Mouse (Mus musculus) C2C12 (cell line): ENCODE measurements around the gene Grk6. TPM values are rescaled to one million over a fixed set of nuclear protein-coding genes. Genes with fewer than 3 reads are reported as not detected.

Experiments
- H3K27me3 ChIP-seq: one replicate; pipeline ENCODE4 v1.6.1; 2011; ENCODE audit not compliant: control insufficient read depth, insufficient read depth, insufficient read length
- H3K36me3 ChIP-seq: one replicate; pipeline ENCODE4 v1.6.1; 2011; ENCODE audit not compliant: control insufficient read depth, insufficient read depth
- H3K4me3 ChIP-seq: one replicate; pipeline ENCODE4 v1.5.1; 2011; ENCODE audit warnings: mild to moderate bottlenecking, control low read depth; ENCODE audit not compliant: poor library complexity, insufficient read depth, severe bottlenecking
- H3K79me2 ChIP-seq: one replicate; pipeline ENCODE4 v1.6.1; 2011; ENCODE audit not compliant: control insufficient read depth, insufficient read depth
- H3K79me3 ChIP-seq: one replicate; pipeline ENCODE4 v1.6.1; 2011; ENCODE audit warnings: low read depth, control low read depth
- H3ac ChIP-seq: one replicate; pipeline ENCODE3; 2011; ENCODE audit warnings: low read depth; ENCODE audit not compliant: control insufficient read depth, insufficient read length
- CEBPB ChIP-seq: IDR thresholded peaks from one replicate; pipeline ENCODE4 v1.6.1; 2011; ENCODE audit warnings: low read depth, mild to moderate bottlenecking, control low read depth, moderate library complexity
- CTCF ChIP-seq: IDR thresholded peaks from one replicate; pipeline ENCODE4 v1.5.1; 2011; ENCODE audit not compliant: control insufficient read depth, insufficient read depth, insufficient read length
- FOSL1 ChIP-seq: IDR thresholded peaks from one replicate; pipeline ENCODE4 v1.8.0; 2011; ENCODE audit warnings: mild to moderate bottlenecking, low read length; ENCODE audit not compliant: poor library complexity, insufficient read depth, severe bottlenecking
- MAX ChIP-seq: IDR thresholded peaks from one replicate; pipeline ENCODE4 v1.6.1; 2011; ENCODE audit warnings: mild to moderate bottlenecking, control low read depth
- MYOD1 ChIP-seq: IDR thresholded peaks from one replicate; pipeline ENCODE4 v1.6.1; 2011; ENCODE audit warnings: low read depth; ENCODE audit not compliant: control insufficient read depth, insufficient read length
- MYOG ChIP-seq: IDR thresholded peaks from one replicate; pipeline ENCODE4 v1.6.1; 2011; ENCODE audit not compliant: control insufficient read depth, insufficient read length; ENCODE audit errors: extremely low read depth
- USF1 ChIP-seq: IDR thresholded peaks from one replicate; pipeline ENCODE4 v1.6.1; 2011; ENCODE audit warnings: low read depth, mild to moderate bottlenecking, control low read depth, moderate library complexity
- polyA plus RNA-seq: library from polyadenylated mRNA; unstranded; fragments of >200 nt; fragmentation: generic; extraction: Trizol; gene quantifications from one replicate; pipeline ENCODE4 v1.2.1, GENCODE M21; 2012; ENCODE audit warnings: missing spikeins

Grk6 gene
- polyA plus RNA-seq, 1 experiment, result 81.9 TPM

DNA sequence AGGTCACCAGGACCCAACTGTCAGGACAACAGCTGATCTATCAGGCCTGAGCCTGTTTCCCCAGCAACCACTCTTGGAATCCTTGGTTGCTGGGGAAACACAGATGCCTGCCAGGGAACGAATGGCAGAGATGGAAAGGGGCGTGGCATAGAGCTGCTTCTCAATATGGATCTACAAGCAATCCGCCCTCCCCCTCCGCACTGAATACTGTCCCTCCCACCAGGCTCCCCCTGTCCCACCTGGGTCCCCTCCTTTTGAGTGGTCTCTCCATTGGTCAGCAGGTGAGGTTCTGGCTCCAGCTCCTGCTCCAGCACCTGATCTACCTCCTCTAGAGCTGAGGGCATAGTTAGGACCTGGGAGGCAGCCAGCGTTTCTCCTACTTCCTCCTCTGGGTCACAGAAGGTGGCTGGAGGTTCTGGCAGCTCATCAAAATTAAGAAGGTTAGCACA is 29.8 kb downstream of the Grk6 start:
- TF ChIP-seq MYOD1 (no peak), CTCF (no peak), FOSL1 (no peak), USF1 (no peak), MAX (no peak), CEBPB (no peak), MYOG (no peak)
- H3ac ChIP-seq, result no peak overlapping the region
- H3K27me3 ChIP-seq, result no peaks in the 10 kb centered on the region
- H3K36me3 ChIP-seq, result no peaks in the 10 kb centered on the region
- no peak overlapping the region for H3K4me3 ChIP-seq
- H3K79me2 ChIP-seq, result no peaks in the 10 kb centered on the region
- no peaks in the 10 kb centered on the region for H3K79me3 ChIP-seq

DNA sequence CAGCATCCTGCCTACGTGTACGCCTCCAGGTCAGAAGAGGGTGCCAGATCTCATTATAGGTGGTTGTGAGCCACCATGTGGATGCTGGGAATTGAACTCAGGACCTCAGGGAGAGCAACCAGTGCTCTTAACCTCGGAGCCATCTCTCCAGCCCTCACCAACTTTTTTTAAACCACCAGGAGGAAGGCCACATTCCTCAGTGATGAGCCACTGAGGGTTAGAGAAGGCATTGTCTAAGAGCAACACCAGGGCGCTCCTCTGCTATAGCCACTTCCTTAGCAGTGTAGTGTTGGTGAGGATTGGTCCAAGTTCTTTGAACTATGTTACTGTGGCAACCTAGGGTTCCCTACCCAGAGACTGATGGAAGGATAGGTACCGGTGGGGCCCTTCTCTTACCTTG is 30.9 kb downstream of the Grk6 start:
- no peak overlapping the region for H3K4me3 ChIP-seq
- no peaks in the 10 kb centered on the region for H3K79me3 ChIP-seq
- no peaks in the 10 kb centered on the region for H3K36me3 ChIP-seq
- H3K27me3 ChIP-seq, result no peaks in the 10 kb centered on the region
- no peak overlapping the region for H3ac ChIP-seq
- no peaks in the 10 kb centered on the region for H3K79me2 ChIP-seq
- no peak for TF ChIP-seq MYOD1
- no peak for TF ChIP-seq MYOG
- no peak for TF ChIP-seq MAX
- TF ChIP-seq CEBPB, result no peak
- TF ChIP-seq USF1, result no peak
- no peak for TF ChIP-seq FOSL1
- no peak for TF ChIP-seq CTCF

DNA sequence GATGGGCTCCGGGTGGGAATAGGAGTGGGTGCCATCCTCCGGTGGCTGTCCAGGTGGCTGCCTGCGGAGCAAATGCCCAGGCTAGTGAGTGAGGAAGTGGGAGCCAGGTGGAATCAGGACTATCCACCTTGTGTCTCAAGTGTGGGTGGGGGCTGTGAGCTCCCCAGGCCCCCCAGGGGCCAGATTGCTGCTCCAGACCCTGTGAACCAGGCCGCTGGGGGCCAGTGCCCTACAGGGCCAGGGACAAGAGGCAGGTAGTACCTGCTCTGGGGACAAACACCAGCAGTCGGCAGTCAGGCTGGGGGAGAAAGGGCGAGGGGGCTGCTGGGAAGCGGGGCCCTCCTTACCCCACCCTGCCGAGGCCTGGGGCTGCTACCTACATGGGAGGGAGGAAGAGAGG is 31.4 kb downstream of the Grk6 start:
- no peak for TF ChIP-seq USF1
- no peak for TF ChIP-seq FOSL1
- TF ChIP-seq MAX, result no peak
- Histone ChIP-seq H3K79me3 (no peaks in the 10 kb centered on the region), H3ac (no peak overlapping the region), H3K27me3 (no peaks in the 10 kb centered on the region), H3K36me3 (no peaks in the 10 kb centered on the region), H3K4me3 (no peak overlapping the region), H3K79me2 (no peaks in the 10 kb centered on the region)

DNA sequence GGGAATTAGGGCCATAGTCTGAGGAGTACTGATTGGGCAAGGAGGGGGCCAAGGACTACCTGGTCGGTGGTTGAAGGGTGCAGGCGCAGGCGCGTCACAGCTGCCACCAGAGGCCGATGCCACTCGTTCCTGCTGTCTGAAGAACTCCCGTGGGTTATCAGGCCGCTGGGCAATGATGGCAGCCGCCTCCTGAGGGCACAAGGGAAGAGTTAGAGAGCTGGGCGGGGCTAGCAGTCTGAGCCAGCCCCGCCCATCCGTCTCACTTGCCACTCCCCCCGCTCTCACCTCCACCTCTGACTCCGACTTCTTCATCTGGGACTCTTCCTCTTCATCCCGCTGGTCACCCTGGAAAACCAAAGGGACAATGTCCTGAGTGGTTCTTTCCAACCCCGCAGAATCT is 32.6 kb downstream of the Grk6 start:
- no peaks in the 10 kb centered on the region for H3K27me3 ChIP-seq
- H3K79me3 ChIP-seq, result no peaks in the 10 kb centered on the region
- TF ChIP-seq MAX (no peak), MYOG (no peak), CTCF (no peak), USF1 (no peak), CEBPB (no peak), MYOD1 (no peak), FOSL1 (no peak)
- no peaks in the 10 kb centered on the region for H3K79me2 ChIP-seq
- H3ac ChIP-seq, result no peak overlapping the region
- H3K4me3 ChIP-seq, result no peak overlapping the region
- H3K36me3 ChIP-seq, result no peaks in the 10 kb centered on the region

DNA sequence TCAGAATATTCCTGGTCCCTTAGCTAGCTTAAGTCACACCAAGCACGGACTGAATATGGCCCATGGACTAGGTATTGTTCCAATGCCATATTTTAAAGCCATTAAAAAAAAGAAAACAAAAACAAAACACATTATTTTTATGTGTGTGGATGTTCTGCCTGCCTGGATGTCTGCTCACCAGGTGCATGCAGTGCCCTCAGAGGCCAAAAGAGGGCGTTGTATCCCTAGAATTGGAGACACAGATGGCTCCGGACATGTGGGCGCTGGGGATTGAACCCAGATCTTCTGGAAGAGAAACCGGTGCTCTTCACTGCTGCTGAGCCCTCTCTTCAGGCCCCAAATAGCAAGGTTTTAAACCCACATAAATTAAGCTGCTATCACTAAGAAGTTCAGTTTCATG is 33.2 kb downstream of the Grk6 start:
- H3K79me2 ChIP-seq, result no peaks in the 10 kb centered on the region
- no peaks in the 10 kb centered on the region for H3K79me3 ChIP-seq
- H3K27me3 ChIP-seq, result no peaks in the 10 kb centered on the region
- H3K4me3 ChIP-seq, result no peak overlapping the region
- H3ac ChIP-seq, result no peak overlapping the region
- peak; percentile 42 for TF ChIP-seq CTCF
- TF ChIP-seq MAX, result no peak
- H3K36me3 ChIP-seq, result no peaks in the 10 kb centered on the region

DNA sequence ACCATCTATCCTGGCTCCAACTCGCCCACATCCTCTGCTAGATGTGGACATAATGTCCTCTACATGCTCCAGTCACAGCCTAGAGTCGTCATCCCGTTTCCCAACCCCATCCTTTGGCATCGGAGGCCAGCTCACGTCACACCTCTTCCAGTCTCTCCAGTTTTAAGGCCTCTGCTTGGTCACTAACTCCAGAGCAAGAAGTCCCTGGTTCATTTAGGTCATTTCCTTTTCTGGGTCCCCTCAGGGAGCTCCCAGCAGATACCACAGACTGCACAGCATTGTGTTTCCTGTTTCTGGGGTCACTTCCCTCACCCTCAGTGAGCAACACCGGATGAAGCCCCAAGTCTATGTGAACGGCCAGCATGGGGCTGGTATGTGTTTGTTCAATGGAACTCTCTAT is 34.1 kb downstream of the Grk6 start:
- no peak overlapping the region for H3ac ChIP-seq
- peaks cover 4% of the 10 kb centered on the region for H3K79me2 ChIP-seq
- H3K4me3 ChIP-seq, result no peak overlapping the region
- H3K79me3 ChIP-seq, result peaks cover 3% of the 10 kb centered on the region
- H3K36me3 ChIP-seq, result no peaks in the 10 kb centered on the region
- H3K27me3 ChIP-seq, result no peaks in the 10 kb centered on the region
- no peak for TF ChIP-seq FOSL1
- no peak for TF ChIP-seq MAX
- TF ChIP-seq MYOD1, result no peak
- no peak for TF ChIP-seq USF1
- TF ChIP-seq MYOG, result no peak
- no peak for TF ChIP-seq CTCF
- TF ChIP-seq CEBPB, result no peak
